Mouse (Mus musculus): ENCODE measurements around the gene Ing2. TPM values are rescaled to one million over a fixed set of nuclear protein-coding genes. Genes with fewer than 3 reads are reported as not detected.

The Ing2 gene
- total RNA-seq, 2 experiments from 2014 or later, result 32.1 to 52.0 TPM

DNA sequence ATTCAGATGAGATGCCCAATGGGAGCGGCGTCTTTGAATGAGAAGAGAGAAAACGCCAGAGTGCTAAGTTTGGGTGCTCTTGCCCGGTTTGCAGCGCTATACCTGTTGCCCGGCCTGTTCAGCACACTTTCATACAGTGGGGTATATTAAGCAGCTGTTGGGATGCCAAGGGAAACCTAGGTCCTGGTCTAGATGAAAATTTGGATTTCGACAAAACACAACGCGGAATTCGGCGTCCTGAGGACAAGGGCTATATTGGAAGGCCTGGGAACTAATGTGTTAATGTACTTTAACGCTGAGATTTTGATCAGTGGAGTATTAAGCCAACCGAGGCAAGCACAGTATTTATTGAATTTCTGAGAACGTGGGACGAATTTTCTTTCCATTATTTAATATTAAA lies 868 bp upstream of the Ing2 start:
- ATAC-seq (ENCODE audit: poor library complexity, severe bottlenecking), result no peak

- peak; percentile 9; the same call in 1 of the 2 replicates for ATAC-seq (ENCODE audit: poor library complexity, severe bottlenecking)
These were observed 430 bp upstream of the Ing2 start for GRCm38 (mm10) chr8:47675786-47676185.

DNA sequence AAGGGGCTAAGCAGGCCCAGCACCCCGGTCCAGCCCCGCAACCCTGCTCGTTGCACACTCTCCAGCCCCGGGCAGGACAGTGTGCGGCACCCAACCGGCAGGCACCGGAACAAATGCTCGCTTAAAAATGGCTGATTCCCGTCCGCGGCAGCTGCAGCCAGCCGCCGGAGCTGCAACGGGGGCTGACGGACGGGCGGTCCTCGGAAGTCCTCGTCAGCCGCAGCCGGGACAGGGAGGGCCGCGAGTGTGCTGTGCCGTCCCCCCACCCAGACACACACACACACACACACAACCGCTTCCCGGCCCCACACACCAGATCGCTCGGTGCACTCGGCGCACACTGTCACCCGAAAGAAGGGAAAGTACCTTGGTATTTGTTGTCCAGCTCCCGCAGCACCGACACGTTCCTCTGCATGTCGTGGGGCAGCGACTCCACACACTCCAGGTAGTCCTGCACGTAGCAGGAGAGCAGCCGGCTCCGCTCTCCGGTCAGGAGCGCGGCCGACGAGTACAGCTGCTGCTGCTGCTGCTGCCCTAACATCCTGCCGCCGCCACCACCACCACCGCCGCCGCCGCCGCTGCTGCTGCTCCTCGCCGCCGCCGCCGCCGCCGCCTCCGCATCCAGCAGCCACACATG lies 1.1 kb downstream of the Ing2 start:
- ATAC-seq (ENCODE audit: poor library complexity, severe bottlenecking), result no peak

DNA sequence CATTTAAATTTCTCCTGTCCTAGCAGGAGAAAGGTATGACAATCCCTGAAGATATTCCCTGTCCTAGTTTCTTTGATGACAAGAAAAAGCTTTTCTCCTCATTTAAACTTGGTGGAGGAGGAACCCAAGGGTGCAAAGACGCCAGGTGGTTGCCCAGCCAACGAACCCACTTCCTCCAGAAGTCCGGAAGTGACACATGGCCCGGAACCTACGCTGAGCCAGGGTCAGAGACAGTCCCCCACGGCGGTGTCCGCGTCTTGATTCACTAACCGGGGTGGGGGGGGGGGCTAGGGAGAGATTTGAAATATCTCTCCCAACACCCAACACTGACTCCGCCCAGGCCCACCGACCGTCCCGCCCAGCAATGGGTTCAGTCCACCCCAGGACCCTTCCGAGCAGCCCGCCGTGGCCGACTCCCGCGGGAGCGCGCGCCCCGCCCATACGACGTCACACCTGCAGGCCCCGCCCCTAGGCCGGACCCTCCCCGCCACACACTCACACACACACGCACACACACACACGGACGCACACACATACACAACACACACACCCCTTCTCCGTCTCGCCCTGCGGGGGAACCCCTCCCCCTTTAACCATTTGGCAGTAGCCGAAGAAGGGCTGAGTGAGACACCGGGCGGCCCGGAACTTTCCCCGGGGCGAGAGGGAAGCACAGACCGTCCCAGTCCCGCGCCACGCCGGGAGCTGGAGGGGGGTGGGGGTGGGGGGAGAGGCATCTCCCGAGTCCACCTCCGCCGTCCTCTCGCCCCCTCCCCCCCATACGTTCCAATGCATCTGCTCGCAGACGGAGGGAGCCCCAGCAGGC lies 1.8 kb downstream of the Ing2 start:
- peak; percentile 56 for ATAC-seq (ENCODE audit: poor library complexity, severe bottlenecking)

- ATAC-seq (ENCODE audit: poor library complexity, severe bottlenecking), result no peak
These were observed 11.0 kb downstream of the Ing2 start for GRCm38 (mm10) chr8:47664231-47664785.

DNA sequence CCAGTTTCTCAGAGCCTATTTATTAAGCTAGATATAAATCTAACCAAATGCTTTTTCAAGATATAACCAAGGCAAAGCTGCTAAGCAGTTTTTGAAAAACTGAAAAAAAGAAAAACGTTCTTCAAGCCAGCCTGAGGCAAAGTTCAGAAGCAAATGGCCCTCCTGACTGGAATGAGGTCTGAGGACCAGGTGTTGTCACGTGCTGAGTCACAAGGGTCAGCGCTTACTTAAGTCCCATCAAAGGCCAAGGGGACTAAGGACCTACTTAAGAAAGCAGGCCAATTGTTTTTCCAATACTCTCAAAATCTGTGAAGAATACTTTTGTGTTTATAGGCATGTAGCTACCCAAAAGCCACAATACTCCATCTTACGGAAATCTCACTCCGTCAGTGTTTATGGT lies 12.2 kb downstream of the Ing2 start:
- no peak for ATAC-seq (ENCODE audit: poor library complexity, severe bottlenecking)

DNA sequence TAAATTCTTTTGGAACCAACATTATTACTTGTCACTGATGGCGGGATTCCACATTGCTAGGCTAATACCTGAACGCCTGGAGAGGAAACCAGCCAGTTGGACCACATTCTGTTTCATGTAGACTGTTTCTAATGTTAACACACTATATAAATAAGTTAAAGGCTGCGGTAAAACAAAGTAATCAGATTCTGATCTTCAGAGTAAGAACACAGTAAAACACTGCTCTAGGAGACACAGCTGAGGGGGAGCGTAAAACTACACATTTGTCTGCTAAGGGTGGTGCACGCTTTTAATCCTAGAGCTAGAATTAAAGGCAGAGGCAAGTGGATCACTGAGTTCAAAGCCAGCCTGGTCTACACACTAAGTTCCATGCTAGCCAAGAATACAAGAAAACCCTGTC lies 12.6 kb downstream of the Ing2 start:
- no peak for ATAC-seq (ENCODE audit: poor library complexity, severe bottlenecking)

DNA sequence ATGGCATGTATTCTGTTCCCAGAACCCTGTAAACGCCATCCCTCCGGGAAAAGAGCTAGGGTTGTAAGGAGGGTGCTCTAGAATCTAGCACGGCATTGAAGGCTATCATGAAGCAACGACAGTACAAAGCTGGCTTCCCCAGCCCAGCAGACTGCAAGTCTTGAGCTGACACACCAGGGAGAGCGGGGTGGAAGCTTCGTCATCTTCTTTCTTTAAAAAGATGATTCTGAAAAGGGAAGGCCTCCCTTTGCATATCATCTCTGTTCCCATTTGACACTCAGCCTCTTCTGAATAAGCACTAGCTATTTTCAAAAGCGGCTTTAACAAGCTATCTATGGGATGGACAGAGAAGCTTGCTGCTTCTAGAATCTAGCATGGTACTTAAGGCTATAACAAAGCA lies 15.0 kb downstream of the Ing2 start:
- no peak for ATAC-seq (ENCODE audit: poor library complexity, severe bottlenecking)

GRCm38 (mm10) chr8:47659463-47659862 lies 15.9 kb downstream of the Ing2 start:
- no peak for ATAC-seq (ENCODE audit: poor library complexity, severe bottlenecking)

DNA sequence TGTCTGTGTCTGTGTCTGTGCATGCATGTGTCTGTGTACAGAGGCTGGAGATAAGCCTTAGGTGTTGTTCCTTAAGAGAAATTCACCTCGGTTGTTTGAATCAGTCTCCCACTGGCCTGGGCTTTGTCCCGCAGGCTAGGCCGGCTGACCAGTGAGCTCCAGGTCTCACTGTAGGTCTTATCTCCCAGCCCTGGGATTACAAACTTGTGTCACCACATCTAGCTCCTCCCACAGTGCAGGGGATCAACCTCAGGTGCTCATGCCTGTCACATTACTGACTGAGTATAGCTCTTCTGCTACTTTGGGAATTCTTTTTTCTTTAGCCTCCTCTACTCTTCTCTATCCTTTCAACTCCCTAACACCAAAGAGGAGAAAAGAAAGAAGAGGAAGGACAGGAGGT lies 20.9 kb downstream of the Ing2 start:
- no peak for ATAC-seq (ENCODE audit: poor library complexity, severe bottlenecking)

DNA sequence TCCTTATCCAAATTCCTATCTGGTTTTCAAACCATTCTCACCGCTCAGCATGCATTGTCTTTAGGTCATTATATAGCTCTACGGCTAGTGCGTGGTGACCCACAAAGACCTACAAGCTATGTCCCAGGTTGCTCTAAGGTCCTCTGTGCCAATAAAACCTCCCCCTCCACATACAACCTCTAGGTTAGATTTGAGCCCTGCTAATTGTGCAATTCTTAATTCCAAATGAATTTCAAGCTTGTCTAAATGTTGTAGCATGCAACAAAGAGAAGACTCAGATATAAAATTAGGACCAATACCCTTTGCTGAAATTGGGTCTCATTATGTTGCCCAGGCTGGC lies 22.6 kb downstream of the Ing2 start:
- no peak for ATAC-seq (ENCODE audit: poor library complexity, severe bottlenecking)

- ATAC-seq (ENCODE audit: poor library complexity, severe bottlenecking), result no peak
These were observed 23.2 kb downstream of the Ing2 start for GRCm38 (mm10) chr8:47651913-47652736.

DNA sequence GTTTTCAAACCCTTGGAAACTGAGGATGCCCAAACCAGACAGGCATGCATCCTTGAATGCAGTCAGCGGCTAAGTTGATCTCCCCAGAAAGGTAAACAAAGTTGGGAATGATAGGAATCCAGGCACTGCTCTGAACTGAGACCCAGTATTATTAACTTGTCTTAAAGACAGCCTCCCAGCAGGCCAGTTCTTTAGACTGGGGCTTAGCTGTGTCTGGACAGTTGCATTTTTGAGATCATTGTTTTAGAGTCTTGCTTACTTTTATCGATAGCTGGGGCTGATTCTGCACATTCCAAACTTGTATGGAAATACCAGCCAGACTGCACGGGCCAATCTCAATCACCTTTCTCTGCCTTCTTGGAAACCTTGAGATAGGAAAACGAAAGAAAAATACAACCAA lies 24.5 kb downstream of the Ing2 start:
- no peak for ATAC-seq (ENCODE audit: poor library complexity, severe bottlenecking)

- ATAC-seq (ENCODE audit: poor library complexity, severe bottlenecking), result no peak
These were observed 25.8 kb downstream of the Ing2 start for GRCm38 (mm10) chr8:47649551-47649950.

GRCm38 (mm10) chr8:47642514-47643064 lies 32.8 kb downstream of the Ing2 start:
- ATAC-seq (ENCODE audit: poor library complexity, severe bottlenecking), result no peak

DNA sequence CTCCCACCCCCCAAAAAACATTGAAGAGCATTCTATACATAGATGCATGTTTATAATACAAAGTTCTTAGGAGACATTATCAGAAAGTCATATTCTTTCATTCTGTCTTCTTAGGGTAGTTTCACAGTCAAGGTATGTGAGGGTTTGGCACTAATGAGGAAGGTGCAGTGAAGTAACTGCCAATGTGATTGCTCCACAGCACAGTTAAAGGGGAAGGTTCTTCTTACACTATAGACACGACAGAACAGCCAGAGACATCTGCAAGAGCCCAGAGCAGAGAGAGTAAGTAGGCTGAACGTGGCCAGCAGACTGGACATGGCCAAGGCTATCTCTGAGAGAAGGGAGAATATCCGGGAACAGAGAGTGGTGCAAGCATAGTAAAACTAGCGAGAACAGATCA lies 38.2 kb downstream of the Ing2 start:
- peak; percentile 95 for ATAC-seq (ENCODE audit: poor library complexity, severe bottlenecking)

- no peak for ATAC-seq (ENCODE audit: poor library complexity, severe bottlenecking)
These were observed 39.3 kb downstream of the Ing2 start for GRCm38 (mm10) chr8:47636032-47636431.

DNA sequence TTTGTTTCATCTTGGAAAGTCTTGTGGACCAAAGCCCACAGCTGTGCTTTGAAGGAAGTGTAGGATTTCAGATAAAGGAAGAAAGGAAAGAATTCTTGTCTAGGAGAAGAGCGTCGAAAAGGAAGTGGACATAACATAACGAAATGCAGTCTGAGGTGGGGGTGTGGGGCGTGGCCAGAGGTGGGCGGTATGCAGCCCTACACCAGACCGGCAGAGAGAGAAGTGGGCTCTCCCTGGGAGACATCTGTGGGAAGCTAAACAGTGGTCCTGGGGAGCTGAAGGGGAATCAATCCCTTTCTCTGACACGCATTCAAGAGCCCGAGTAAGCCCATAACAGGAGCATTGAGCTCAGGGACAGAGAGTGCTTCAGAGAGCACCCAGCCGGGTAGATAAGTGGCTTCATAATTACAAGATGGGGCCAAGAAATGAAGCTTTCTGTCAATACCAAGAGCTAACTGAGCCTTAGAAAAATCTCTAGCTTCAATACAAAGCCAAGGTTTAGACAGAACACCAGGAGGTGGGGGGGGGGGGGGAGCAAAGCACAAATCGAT lies 40.5 kb downstream of the Ing2 start:
- ATAC-seq (ENCODE audit: poor library complexity, severe bottlenecking), result peak; percentile 55

DNA sequence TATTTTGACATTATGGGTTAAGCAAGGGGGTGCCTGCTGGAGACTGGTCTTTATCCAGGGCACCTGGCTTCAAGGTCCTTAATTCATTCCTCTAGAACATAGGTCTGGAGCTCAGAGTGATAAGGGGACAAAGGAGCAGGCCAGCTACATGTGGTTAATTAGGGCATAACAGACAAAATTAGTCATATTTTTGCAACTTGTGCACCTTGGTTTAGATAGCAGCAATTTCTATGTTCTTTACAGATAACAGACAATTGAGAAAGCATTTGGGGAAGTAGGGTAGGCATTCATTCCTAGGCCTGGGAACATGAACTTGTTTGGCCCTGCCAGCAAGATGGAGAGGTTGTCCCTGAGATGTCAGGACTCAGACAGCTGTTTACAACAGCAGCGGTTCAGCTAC lies 54.2 kb downstream of the Ing2 start:
- ATAC-seq (ENCODE audit: poor library complexity, severe bottlenecking), result no peak
